Mouse (Mus musculus): ENCODE results near the gene 4931423N10Rik. TPM values are rescaled to one million over a fixed set of nuclear protein-coding genes. Genes with fewer than 3 reads are reported as not detected.
A peak's percentile ranks its signal among the peaks of the same experiment; 100 is the strongest.
"Not testable (repeated sequence)": the region's sequence is repeated elsewhere in the genome, so short reads cannot be mapped to it uniquely, and the experiment has no call there.

Gene 4931423N10Rik
- not detected for polyA plus RNA-seq (2017; shearing (Covaris generic))

DNA sequence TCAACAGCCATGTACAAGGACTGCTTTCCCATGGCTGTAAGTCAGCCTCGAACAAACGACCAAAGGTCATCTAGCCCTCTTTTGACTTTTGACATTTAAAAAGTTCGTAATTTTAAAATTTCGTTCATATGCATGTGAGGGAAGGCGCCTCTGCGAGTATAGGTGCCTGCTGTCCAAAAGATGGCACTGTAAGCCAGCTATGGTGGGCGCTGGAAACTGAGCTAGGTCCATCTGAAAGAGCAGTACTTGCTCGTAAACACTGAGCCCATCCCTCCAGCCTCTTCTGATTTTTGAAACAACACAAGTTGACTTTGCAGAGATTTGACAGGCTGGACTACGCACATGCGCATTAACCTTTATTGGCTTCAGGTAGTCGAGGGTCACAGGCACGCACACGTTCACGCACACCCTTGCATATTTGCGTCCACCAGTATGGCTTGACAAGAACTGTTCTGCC, at the start of gene 4931423N10Rik:
Gene 4931423N10Rik (plus strand): TSS at position 407 of the 457 bp plus-strand sequence.
- no peak for ATAC-seq

DNA sequence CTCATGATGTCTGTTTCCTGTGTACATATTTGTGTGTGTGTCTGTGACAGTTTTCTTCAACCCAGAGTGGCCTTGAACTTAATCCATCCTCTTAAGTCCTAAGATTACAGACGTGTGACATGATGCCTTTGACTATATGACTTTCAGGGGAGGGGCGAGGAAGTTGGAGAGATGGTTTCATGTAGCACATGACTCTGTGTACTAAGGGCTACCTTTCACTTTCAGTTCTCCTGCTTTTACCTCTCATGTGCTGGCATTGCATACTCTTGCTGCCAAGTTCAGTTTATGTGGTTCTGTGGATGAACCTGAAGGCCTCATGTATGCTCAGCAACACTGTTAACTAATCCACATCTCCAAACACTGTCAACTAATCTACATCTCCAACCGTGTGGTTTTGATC, 35.0 kb upstream of the 4931423N10Rik start:
- peak; percentile 65 for ATAC-seq

GRCm38 (mm10) chr2:23194366-23194765, 12.9 kb upstream of the 4931423N10Rik start:
- no peak for ATAC-seq

DNA sequence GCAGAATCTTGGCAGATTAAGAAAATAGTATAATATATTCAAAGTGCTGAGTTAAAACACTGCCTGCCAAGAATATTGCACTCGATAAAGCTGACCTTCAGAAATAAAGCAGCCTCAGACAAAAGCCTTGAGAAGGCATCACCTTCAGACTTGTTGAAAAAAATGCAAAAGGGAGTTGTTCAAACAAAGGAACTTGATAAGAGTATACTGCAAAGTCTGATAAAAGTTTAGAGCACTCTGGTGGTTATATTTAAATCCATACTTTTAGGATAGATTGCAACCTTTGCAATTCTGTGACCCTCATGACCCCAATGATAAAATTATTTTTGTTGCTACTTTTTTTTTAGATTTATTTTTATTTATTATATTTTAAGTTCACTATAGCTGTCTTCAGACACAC, 6.2 kb upstream of the 4931423N10Rik start:
- ATAC-seq, result no peak

DNA sequence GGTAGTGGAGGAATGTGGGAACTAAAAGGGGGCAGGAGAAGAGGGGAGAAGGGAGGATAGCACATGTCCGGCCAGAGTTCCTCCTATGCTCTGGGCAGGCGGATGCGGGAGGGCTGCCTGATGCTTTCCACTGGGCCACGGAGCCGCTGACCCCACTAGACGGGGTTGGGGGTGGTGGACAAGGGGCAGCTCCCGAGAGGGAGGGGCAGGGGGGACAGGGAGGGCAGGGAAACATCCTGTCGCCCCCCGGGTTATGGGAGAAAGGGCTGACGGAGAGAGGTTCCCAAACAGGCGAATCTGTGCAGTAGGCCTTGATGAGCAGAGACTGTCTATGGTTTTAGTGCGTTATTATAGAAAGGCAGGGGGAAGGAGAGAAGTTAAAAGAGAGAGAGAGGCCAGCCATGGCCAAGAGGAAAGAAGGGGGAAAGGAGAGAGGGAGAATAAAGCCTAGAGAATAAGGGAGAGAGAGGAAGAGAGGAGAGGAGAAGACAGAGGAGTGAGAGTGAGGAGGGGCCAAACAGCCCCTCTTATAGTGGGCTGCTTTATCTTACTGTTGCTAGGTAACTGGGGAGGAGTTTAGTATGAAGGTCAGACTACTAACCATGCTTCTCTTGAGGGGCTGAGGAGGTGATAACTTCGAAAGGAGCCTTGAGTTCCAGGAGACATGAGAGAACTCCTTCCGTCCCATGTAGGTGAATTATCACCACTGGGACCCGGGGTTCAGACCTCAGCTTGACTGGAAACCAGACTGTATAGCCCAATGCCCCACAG, 4.2 kb upstream of the 4931423N10Rik start:
- no peak for ATAC-seq

- no peak for ATAC-seq
Observed at GRCm38 (mm10) chr2:23213661-23214060, 6.4 kb downstream of the 4931423N10Rik start.

GRCm38 (mm10) chr2:23225199-23225598, 17.9 kb downstream of the 4931423N10Rik start:
- ATAC-seq, result no peak

GRCm38 (mm10) chr2:23228463-23228862, 21.2 kb downstream of the 4931423N10Rik start:
- ATAC-seq, result no peak

- no peak for ATAC-seq
Observed at GRCm38 (mm10) chr2:23234065-23234773, 26.9 kb downstream of the 4931423N10Rik start.

GRCm38 (mm10) chr2:23290991-23291390, 83.7 kb downstream of the 4931423N10Rik start:
- ATAC-seq, result not testable (repeated sequence)

DNA sequence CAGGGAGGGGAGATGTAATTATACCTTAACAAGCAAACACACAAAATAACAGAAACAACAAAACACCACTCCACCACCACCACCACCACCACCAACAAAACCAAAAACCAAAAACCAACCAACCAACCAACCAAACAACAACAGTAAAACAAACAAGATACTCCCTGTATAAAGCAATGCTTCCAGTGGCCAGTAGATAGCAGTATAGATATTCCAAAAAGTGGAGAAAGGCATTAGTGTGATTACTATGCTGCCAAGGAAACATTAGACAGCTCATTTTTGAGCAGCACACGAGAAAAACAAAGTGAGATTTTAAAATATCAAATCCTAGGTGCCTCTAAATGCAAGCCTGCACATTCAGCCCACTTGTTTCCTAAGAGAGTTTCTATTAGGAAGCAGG, 107.6 kb downstream of the 4931423N10Rik start:
- no peak for ATAC-seq

Other genes with a start within 250 kb of the 4931423N10Rik start
- 100 to 1,000 TPM; 205 to 247 (median 244) TPM for gene Abi1, start 167.2 kb upstream of the 4931423N10Rik start, polyA plus RNA-seq (2017; shearing (Covaris generic))
- gene Acbd5, start 139.3 kb upstream of the 4931423N10Rik start, polyA plus RNA-seq (2017; shearing (Covaris generic)), result 10 to 100 TPM; 62.8 to 83.5 (median 72.0) TPM
- gene Mastl, start 51.5 kb upstream of the 4931423N10Rik start, polyA plus RNA-seq (2017; shearing (Covaris generic)), result 10 to 100 TPM in 1 of 3 experiments, 1 to 10 TPM in 2; 1.7 to 15.3 (median 2.4) TPM
- 100 to 1,000 TPM; 123 to 136 (median 132) TPM for gene Yme1l1, start 51.1 kb upstream of the 4931423N10Rik start, polyA plus RNA-seq (2017; shearing (Covaris generic))
- not detected for gene Nxph2, start 113.8 kb downstream of the 4931423N10Rik start, polyA plus RNA-seq (2017; shearing (Covaris generic))